Mouse (Mus musculus): ENCODE measurements at regions not wholly inside any gene's neighbourhood (a gene's known extent, or its start where the extent isn't known, plus 50 kb on each side); places are given as distances from the start of the nearest gene placed in this dataset.

DNA sequence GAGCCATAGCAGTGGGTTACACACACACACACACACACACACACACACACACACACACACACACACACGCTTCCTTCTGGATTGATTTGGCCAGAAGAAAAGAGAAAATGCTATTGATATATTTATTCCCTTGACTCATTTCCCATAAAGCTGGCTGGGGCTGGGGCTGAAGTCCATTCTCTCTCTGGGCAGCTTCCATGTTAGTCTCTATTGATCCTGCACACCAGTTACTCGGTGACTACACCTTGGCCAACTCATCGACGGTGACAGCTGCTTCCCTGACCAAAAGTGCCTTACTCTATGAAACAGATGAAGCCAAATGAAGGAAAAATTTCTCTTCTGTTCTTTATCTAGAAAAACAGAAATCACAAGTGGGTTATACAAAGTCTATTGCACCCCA, 82.1 kb downstream of the Snx18 start:
- no peak for ATAC-seq (replicated peaks; ENCODE audit: low read depth, poor library complexity, severe bottlenecking)

DNA sequence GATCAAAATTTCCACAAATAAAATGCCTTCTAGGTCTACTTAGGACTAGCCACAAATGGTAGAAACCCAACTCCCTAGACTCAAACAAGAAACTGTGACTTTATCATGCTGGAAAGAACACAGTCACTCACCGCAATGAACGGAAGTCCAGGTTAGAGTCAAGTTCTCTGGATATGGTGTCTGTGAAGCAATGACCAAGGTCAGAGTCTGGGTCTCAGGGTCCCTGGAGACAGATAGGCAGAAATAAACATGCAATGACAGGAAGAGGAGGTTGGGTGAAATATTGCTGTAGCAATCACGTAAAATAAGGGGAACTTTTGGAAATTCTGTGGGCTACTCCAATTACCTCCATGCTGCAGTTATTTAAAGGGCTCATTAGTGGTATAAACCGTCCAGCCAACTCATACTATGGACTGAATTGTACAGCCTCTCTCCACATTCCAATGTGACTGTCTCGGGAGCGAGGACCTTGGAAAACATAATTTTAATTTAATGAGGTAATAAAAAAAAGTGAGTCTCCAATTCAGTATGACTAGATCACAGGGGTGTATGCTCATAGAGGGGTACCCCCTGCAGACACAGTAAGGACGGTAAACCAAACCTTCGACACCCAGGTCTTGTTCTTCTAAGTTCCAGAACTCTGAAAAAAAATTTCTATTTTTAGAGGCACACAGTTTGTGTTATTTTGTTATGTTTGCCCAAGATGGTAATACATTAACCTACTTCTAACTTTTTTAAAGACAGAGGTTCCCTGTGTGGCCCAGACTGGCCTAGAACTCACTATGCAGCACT, 83.5 kb downstream of the Snx18 start:
- ATAC-seq (replicated peaks; ENCODE audit: low read depth, poor library complexity, severe bottlenecking) = no peak

DNA sequence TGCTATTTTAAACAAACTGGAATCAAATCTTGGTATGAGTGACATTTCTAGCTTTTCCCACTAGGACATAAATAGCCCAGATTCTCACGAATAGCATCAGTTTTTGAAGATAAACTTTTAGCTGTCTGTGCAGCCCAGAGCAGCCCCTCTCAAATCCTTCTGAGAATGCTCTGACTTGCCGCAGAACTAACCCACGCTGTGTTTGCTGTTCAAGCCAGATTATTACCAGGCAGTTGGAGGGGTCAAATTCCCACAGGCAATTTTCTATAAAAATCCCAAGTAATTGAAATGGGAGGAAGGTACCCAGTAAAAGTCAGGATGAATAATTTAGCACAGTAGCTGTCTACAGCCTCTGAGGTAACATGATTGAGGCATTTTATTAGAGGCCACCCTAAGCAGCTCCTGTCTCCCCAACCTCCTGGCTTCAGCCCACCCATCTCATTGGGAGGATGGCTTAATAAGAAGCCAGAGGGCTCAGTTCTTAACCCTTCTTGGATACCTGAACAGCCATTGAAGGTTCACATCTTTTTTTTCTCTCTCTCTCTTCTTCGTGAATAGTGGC, 84.4 kb downstream of the Snx18 start:
- no peak for ATAC-seq (replicated peaks; ENCODE audit: low read depth, poor library complexity, severe bottlenecking)

DNA sequence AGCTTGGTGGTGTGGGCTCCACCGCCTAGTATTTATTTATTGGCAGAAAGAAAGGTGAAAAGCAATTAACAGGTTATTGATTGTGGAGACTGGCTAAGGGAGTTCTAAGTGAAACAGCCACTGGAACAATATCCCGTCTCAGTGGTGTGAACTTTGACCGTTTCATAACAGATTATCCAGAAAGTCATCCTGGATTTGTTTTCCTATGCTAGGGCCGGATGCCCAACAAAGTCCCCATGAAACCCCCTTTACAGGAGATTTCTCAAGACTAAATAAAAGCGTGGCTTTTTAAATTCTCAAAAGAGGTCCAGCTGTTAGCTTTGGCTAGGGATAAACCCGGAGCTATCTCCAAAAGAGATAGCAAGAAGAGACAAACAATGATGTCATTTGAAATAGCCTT, 91.4 kb downstream of the Snx18 start:
- no peak for ATAC-seq (replicated peaks; ENCODE audit: low read depth, poor library complexity, severe bottlenecking)

DNA sequence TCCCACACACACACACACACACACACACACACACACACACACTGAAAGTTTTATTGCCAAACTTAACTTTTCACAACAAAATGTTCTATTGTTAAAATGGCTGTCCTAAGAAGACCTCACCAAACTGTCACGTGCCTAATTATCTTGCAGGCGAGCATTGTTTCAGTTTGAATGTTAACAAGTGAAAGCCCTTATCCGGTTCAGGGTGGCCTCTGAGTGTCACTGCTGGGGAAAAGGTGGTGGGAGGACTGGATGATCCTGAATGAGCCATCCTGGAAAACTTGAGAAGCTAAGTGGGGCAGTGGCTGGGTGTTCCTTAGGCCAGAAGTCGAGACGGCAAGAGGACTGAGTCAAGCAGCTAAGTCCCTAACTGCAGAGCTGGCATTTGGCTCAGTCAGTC, 94.9 kb downstream of the Snx18 start:
- ATAC-seq (replicated peaks; ENCODE audit: low read depth, poor library complexity, severe bottlenecking) = no peak

DNA sequence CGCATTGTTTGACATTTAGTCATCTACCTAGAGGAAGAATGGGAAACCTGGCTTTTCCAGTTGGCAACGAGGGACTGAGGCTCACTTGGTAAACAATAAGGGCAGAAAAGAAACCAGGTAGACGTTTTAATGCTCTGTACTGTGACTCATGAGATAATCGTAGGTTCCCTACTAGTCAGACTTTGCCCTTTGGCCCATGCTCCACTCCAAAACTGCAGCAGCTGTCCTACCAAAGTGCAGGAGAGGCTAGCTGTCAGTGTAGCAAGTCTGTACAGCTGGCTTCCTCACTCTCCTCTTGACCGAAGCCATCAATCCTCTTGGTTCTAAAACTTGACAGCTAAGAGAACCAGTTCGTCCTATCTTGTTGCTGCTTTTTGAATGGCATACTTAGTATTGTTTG, 100.2 kb downstream of the Snx18 start:
- no peak for ATAC-seq (replicated peaks; ENCODE audit: low read depth, poor library complexity, severe bottlenecking)

DNA sequence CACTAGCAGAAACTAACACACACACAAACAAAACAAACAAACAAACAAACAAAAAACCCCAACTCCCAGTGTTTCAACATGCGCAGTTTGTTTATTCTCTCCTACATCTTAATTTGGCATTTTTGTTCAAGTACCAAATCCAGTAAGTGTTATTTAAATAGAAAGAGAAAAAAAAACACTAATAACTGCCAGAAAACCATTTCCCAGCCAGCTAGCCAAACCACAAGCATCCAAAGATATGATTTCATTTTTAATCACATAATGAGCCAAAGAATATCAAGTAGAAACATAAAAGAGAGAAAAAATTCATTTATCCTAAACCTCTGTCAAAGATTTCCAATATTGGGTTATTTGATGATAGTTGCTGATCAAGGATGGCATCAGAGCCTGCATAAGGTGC, 102.3 kb downstream of the Snx18 start:
- no peak for ATAC-seq (replicated peaks; ENCODE audit: low read depth, poor library complexity, severe bottlenecking)

DNA sequence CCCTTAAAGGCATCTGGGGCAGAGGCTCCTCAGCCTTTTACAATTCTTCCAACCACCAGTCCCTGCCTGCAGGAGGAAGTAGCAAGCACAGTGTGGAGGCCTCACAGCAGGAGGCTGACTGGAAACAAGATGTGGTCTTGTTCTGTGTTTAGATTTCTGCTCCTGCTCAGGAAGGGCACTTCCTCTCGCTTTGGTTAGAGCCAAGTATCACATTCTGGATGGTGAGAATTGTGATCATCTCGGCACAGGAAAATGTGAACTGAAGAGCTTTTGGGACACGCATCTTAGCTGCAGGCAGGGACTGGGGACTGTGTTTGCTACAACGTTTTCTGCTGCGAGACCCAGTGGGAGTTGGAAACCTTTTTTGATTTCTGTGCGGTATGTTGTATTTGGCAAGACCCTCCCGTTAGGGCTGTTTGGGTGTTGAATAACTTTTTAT, 103.2 kb downstream of the Snx18 start:
- ATAC-seq (replicated peaks; ENCODE audit: low read depth, poor library complexity, severe bottlenecking) = peak; percentile 97

DNA sequence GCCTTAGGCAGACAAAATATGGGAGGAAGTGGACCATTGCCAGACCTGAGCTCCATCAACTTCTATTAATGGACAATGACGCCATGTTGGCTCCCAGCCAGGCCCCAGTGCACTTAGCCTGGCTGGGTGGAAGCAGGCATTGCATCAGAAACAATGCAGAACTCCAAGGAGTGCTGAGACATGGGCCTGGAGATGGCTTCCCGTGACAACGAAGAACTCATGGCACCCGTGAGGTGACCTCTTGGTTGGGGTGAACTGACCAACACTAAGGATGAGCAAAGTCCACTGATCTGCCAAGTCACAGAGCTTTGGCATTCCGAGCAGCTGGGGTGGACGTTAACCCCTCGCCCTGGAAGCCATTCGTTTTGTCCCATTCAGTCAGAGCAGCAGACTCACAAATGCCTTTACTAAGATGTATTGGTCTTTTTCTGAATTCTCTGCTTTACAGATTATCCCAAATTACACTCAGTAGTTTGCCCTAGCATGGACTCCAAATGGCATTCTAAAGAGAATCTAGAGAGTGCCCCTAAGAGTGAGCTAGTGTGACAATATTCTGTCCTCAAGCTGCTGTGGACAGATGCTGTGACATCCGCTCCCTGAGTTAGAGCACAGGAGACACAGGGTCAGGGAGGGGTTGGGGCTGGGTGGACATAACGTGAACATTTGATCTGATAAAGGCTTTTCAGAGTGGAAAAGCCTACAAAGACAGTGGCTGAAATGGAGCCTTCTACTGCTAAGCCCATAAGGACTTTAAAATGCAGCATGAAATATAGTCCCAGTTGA, 108.8 kb downstream of the Snx18 start:
- ATAC-seq (replicated peaks; ENCODE audit: low read depth, poor library complexity, severe bottlenecking) = 0 out of 2 replicates have a peak, but pooled peaks have one; percentile 10

DNA sequence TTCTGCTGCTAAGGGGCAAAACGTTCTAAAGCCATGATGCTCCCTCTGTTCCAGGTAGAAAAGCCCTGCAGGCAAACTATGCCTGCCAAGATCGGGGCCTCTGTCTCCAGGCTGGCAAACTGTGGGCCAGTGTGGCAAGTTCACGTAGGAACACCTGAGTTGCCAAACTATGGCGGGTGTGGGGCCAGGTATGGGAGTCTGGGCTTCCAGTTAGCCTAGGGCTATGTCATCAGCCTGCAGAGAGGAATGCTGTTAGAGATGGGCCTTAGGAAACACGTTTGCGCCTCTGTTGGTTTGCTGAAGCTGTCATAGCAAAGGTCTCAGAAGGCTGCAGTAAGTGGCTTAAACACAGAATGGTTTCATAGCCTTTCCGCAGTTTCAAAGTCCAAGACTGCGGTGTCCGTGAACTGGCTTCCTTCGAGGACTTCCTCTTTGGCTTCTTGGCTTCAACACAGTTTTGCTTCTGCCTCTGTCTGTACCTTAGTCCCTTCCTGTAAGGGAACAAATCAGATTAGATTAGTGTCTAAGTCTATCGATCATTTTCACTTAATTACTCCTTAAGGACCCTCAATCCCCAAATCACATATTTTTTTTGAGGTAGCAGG, 110.1 kb downstream of the Snx18 start:
- peak; percentile 91 for ATAC-seq (replicated peaks; ENCODE audit: low read depth, poor library complexity, severe bottlenecking)

DNA sequence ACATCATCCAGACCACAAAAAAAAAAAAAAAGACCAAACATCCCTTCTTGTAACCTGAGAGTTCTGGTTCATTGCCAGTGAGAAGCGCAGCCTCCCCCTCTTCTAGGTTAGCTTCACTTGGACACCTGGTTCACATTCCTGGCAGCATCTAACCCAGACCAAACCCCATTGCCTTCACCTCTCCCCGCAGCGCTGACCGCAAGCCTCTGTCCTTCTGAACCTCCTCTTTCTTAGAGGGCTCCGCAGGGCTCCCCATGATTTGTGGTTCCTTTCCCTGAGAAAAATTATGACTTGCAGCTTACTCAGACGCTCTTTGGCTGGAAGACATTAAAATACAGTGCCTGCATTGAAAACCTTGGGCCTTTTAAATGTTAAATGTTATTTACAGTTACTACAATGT, 115.8 kb downstream of the Snx18 start:
- ATAC-seq (replicated peaks; ENCODE audit: low read depth, poor library complexity, severe bottlenecking) = no peak

DNA sequence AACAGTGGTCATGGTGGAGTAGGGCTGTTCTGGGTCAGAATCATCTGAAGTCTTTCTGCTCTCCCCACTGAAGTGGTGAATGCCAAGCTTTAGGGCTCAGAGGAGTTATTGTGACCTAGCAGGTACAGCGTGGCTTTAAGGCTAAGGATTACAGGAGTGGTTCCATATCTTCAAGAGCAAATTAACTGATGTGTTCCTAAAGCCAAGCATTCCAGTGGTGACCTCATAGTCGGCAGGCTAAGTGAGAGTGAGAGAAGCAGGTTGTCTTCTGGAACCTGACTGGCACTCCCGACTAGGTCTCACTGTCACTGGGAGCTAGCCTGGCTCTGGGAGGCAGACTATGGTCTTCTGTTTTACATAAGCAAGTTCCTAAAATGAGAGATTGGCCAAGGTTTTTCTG, 116.3 kb downstream of the Snx18 start:
- ATAC-seq (replicated peaks; ENCODE audit: low read depth, poor library complexity, severe bottlenecking) = no peak

DNA sequence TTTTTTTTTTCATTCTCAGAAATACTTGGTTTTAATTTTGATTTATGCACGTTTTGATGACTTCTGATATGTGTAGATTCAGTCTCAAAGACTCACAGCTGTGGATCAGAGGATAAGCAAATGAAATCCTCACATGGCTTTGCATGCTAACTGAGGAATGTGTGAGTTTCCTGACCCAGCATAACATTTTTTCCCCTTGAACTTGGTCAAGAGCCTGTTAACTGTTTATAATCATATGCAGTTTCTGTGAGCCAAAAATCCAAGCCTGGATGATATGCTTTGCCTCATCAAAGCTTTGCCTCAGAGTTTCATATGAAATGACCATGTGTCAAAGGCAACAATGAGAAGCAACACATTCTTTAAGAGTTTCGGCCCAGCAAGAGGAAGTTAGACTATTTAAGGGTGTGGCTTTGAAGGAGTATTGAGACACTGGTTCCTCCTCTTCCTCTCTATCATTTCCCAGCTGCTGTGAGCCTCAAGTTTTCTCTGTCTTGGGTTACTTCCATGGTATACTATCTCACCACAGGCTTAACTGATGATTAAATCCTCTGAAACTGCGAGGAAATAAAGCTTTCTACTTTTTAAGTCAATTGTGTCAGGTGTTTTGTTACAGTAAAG, 117.9 kb downstream of the Snx18 start:
- peak; percentile 32; the same call in 1 of the 2 replicates for ATAC-seq (replicated peaks; ENCODE audit: low read depth, poor library complexity, severe bottlenecking)

DNA sequence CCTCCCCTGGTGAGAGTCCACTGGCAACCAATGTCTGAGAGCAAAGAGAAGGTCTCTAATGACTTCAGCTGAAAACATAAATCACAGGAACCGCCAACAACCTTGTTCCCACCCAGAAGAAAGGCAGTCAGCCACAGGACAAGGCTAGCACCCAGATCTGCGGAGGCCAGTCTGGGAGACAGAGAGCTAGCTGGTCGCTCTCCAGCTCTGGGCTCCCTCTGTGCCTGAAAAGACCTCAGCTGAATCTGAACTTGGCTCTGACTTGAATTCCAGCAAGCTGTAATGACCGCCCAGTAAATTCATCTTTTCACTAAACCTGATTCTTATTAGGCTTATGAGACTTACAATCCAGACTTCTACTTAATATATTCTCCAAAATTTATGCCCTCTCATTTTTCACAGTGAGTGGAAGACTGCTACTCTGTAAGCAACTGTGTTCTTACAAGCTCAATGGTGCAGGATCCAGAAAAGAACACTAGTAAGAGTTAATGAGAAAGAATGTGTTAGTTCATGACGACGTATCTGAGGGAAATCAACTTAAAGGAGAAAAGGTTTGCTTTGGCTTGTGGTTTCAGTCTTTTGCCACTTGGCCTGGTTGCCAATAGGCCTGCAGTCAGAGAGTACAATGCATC, 119.2 kb downstream of the Snx18 start:
- no peak for ATAC-seq (replicated peaks; ENCODE audit: low read depth, poor library complexity, severe bottlenecking)

DNA sequence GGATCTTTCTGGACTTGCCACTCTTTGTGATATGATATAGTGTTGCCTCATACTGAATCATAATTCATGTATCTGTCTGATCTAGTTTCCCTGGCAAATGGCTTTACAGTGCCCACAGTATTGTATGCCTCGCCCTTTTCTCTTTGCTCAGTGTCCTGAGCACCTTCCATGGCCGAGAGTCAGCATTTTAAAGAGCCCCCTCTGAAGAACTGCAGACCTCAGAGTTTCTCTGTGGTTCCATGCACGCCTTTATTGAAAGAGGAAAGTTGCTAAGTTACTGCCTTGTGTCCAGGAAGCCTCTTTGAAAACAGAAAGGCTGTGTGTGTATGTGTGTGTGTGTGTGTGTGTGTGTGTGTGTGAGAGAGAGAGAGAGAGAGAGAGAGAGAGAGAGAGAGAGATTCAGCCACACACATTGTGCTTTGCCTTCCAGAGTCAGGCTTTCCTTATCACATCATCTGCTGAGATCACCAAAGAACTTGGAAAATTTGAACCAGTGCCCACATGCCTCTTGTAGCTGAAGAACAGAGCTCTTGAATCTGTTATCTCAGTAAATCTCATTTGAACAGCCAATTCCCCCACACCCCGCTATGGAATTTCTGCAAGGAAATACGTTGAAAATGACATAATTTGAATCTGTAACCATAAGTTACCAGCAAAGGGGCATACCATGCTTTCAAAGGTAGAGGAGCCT, 122.6 kb downstream of the Snx18 start:
- 0 out of 2 replicates have a peak, but pooled peaks have one; percentile 15 for ATAC-seq (replicated peaks; ENCODE audit: low read depth, poor library complexity, severe bottlenecking)

DNA sequence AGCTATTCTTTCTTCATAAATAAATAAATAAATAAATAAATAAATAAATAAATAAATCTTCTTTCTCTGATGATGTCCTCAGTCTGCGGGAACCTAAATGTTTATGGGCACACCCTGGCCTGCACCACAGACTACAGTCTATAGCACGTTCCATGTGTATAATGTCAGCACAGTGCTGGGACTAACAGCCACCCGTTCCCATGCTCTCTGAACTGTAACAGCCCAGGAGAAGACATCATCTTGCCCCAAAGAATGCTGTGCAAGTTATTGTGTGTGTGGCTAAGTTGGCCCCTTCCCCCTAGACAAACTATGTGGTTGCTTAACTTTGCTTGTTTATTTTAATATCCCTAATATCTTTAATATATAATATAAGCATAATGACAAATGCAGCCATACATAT, 123.2 kb downstream of the Snx18 start:
- no peak for ATAC-seq (replicated peaks; ENCODE audit: low read depth, poor library complexity, severe bottlenecking)

DNA sequence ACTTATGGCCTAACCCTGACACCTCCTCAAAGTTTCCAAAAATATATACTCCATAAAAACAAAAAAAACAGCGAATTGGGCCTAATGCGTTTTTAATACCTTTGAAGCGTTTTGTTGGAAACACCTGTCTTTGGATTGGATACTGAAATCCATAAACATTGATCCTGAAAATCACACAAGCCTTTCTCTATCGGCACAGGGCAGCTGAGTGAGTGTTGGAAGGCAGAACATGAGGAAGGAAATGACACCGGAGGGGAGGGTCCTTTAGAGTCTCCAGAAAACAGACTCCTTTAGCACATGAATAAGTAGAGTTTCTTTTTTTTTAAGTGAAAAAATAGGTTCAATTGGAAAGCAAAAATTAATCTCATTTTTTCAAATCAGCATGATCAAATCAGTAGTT, 123.7 kb downstream of the Snx18 start:
- no peak for ATAC-seq (replicated peaks; ENCODE audit: low read depth, poor library complexity, severe bottlenecking)

DNA sequence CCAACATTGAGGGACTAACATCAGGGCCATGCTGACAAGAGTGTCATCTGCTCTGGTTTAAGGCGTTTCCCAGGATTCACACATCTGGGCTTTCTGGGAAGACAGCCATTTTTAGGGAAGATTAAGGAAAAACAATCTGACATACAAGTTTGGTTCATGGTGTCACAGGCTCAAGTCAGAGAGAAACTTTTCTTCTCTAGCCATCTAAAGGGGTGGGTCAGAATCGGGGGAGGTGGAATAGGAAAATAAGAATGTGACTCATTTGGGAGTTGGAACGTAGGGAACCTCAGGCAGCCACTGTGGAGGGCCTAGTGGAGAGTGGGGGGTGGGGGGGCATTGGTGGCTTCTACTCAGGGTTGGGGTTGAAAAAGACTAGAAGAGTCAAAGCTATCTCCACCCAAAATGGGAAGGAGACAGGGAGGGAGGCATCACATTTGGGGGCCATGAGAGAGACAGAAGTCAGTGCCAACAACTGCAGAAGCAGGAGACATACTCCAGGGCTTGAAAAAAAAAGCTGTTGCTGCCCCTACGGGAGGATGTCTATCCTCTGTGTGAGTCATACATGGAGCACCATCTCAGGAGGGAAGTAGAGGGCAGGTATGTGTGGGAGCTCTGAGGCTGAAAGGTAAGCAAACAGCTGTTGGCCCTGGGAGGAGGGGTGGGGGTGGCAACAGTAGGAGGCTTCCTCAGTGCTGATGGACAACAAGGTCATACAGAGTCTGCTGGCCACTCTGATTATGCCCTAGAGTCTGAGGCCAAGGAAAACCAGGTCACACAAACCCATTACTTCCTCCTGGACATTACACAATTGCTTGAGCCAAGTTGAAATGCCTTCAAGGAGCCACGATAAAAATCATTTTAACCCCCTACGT, 128.2 kb downstream of the Snx18 start:
- peak; percentile 40 for ATAC-seq (replicated peaks; ENCODE audit: low read depth, poor library complexity, severe bottlenecking)
